Mouse (Mus musculus) adrenal gland, adult 2 months (tissue): ENCODE results near the gene Hoxc12. TPM values are rescaled to one million over a fixed set of nuclear protein-coding genes. Genes with fewer than 3 reads are reported as not detected.

ENCODE experiments used
- DNase-seq: peaks from one replicate; pipeline ENCODE4 v3.0.0; 2021
- microRNA-seq, 2 experiments: library from miRNA; unstranded; fragments of <30 nt; microRNA quantifications; one replicate each; pipeline ENCODE4 v1.2.0; 2021
- polyA plus RNA-seq: library from polyadenylated mRNA; depleted of rRNA; stranded (reverse); fragments of >200 nt; gene quantifications from 2 replicates; pipeline ENCODE4 v1.2.3, GENCODE M21; 2012; rRNA removed
- total RNA-seq, 2 experiments: library from RNA; stranded (reverse); gene quantifications; 2 replicates each; pipeline ENCODE4 v1.2.3; 2021

Gene Hoxc12
- total and polyA plus RNA-seq, 3 experiments = not detected

DNA sequence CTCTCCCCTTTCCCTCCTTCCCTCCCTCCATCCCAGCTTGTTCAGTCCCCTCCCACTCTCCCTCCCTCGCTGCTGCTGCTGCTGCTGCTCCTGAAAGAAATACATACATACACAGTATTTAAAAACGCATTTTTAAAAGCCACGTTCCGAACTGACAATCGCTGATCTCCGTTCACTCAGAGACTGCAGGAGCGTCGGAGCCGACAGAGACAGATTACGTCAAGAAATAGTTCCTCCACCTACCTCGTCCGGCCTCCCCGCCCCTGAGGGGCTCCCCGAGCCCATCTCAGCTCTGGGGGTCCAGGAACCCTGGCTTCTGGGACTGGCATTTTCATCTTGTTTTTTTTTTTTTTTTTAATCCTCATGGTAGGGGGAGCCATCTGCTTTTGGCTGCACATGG lies 44.4 kb downstream of the Hoxc12 start:
- DNase-seq = no peak

DNA sequence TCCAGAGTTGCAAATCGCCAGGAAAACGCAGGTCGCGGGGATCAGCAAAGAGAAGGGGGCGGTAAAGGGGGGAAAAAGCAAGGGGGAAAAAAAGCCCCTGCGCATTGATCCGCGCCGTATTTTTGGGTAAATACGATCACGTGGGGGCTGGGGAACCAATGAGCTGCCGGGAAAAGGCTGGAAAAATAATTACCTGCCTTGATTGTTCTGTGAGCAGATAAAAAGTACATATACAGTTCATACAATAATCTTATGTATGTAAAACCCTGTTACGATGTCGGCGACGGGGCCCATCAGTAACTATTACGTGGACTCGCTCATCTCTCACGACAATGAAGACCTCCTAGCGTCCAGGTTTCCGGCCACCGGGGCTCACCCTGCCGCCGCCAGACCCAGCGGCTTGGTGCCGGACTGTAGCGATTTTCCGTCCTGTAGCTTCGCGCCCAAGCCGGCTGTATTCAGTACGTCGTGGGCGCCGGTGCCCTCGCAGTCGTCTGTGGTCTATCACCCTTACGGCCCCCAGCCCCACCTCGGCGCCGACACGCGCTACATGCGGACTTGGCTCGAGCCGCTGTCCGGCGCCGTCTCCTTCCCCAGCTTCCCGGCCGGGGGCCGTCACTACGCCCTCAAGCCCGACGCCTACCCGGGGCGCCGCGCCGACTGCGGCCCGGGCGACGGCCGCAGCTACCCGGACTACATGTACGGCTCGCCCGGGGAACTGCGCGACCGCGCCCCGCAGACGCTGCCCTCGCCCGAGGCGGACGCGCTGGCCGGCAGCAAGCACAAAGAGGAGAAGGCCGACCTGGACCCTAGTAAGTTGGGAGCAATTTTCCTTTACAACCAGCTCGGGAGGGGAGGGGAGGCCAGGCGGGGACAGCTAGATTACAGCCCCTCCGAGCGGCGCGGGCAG lies 45.1 kb downstream of the Hoxc12 start:
- DNase-seq = peak; percentile 59

DNA sequence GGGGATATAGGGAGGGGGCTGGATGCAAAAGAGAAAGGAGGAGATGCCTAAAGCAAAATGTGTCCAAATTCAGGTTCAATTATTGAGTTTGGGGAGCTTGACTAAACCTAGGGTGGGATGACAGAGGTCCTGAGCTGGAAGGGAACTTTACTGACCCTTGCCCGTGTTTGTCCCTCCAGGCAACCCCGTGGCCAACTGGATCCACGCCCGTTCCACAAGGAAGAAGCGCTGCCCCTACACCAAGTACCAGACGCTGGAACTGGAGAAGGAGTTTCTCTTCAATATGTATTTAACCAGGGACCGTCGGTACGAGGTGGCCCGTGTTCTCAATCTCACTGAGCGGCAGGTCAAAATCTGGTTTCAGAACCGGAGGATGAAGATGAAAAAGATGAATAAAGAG lies 47.2 kb downstream of the Hoxc12 start:
- DNase-seq = no peak

DNA sequence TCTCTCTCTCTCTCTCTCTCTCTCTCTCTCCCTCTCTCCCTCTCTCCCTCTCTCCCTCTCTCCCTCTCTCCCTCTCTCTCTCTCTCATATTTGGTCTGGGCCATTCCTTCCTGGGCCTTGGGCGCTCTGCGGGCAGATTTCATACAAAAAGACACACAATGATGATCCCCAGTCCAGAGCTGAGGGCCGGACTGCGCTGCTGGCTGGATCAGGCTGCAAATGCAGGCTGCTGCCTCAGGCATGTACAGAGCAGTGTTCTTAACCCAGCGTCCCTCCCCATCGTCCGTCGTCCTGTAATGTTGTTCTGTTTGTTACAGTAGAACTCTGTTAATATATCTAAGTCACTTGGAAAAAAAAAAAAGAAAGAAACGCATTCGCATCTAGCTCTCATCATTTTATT lies 48.0 kb downstream of the Hoxc12 start:
- no peak for DNase-seq

DNA sequence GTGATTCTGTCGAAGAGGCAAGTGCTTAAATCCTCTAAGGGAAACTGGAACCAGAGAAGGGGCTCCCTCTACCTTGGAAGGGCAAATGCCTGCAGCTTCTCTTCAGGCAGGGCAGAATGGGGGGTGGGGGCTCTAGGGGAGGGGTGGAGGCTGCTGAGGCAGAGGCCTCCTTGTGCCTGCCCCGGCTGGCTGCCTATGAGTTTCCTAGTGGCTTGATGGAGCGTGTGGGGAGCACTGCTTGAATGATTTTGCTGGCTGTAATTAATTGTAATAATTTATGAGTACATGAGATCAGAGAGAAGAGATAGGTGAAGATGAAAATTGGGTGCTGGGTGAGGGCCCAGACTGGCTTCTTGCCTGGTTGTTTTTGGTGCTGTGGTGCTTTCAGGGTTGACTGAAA lies 48.4 kb downstream of the Hoxc12 start:
- DNase-seq = no peak

DNA sequence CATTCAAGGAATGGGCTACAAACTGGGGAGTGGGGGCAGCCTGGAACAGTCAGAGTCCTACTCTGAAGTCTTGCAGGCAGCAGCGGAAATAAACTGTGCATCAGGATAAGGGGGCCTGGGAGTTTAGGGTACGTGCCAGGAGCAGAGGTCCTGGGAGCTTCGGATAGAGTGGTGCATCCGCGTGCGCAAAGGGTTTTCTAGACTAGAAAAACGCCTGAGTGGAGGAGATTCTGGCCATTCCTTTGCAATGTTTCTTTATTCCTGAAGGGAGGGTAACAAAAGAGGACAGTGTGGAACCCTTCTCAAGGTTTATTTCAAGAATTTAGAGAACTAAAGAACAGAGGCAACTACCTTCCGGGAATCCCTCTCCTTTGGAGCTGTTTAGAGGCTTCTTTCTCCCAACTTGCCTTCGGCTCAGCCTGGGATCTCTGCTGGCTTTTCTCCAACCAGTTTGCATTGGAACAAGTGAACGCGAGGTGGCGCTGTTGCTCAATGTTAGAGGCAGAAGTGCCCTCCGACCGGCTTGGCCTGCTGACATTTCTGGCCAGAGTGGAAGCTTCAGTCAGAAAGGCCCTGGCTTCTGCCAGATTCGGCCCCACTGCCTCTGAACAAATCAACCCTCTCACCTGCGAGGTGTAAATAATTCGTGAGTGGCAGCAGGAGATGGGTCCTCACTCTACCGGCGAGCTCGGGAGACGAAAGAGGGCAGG lies 50.7 kb downstream of the Hoxc12 start:
- DNase-seq = peak; percentile 92

DNA sequence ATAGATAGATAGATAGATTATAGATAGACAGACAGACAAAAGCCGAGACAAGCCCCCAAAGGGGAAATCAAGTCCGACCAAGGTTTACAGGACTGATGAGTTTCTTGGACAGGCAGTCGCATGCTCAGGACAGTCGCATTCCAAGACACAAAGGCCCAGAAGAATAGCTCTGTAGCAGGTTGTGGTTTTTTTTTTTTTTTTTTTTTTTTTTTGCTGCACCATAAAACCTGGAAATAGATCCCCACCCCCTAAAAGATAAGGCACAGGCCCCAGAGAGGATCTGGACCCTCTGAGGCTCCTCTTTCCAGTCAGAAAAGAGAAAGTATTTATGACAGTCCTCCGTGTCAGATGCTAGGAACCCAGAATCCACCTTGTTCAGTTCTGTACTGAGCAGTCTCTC lies 51.5 kb downstream of the Hoxc12 start:
- no peak for DNase-seq

Small RNAs within 50 kb of the gene (microRNA-seq; reads per million reads assigned to microRNA genes)
- 191 to 242 reads per million in 2 experiments for gene Mir196a-2

Other genes starting within 250 kb of the Hoxc12 start
- 100 to 1,000 TPM in 1 of 2 experiments, 10 to 100 TPM in 1; 93.4 to 136 TPM for gene Calcoco1, start 214.6 kb upstream of the Hoxc12 start, total RNA-seq
- gene Calcoco1, start 214.6 kb upstream of the Hoxc12 start, polyA plus RNA-seq = 75.4 and 89.3 TPM in 2 replicates
- gene Hoxc13, start 15.7 kb upstream of the Hoxc12 start, total RNA-seq = not detected
- not detected in 2 replicates for gene Hoxc13, start 15.7 kb upstream of the Hoxc12 start, polyA plus RNA-seq
- not detected for gene Hoxc11, start 17.7 kb downstream of the Hoxc12 start, total RNA-seq
- not detected in 2 replicates for gene Hoxc11, start 17.7 kb downstream of the Hoxc12 start, polyA plus RNA-seq
- under 1 TPM; 0.31 to 0.43 TPM for gene Hoxc10, start 30.0 kb downstream of the Hoxc12 start, total RNA-seq
- 0.10 TPM in 1 of 2 replicates, not detected in the other for gene Hoxc10, start 30.0 kb downstream of the Hoxc12 start, polyA plus RNA-seq
- 10 to 100 TPM in 1 of 2 experiments, 1 to 10 TPM in 1; 6.7 to 10.3 TPM for gene Hoxc5, start 30.7 kb downstream of the Hoxc12 start, total RNA-seq
- 7.0 and 7.5 TPM in 2 replicates for gene Hoxc5, start 30.7 kb downstream of the Hoxc12 start, polyA plus RNA-seq
- 1 to 10 TPM in 1 of 2 experiments, under 1 TPM in 1; 0.49 to 1.8 TPM for gene Hoxc9, start 39.7 kb downstream of the Hoxc12 start, total RNA-seq
- 3.7 and 6.7 TPM in 2 replicates for gene Hoxc9, start 39.7 kb downstream of the Hoxc12 start, polyA plus RNA-seq
- 10 to 100 TPM; 30.6 to 40.1 TPM for gene Hoxc8, start 53.9 kb downstream of the Hoxc12 start, total RNA-seq
- 13.4 and 17.9 TPM in 2 replicates for gene Hoxc8, start 53.9 kb downstream of the Hoxc12 start, polyA plus RNA-seq
- 10 to 100 TPM; 52.2 to 60.3 TPM for gene Hoxc6, start 61.5 kb downstream of the Hoxc12 start, total RNA-seq
- 41.6 and 58.1 TPM in 2 replicates for gene Hoxc6, start 61.5 kb downstream of the Hoxc12 start, polyA plus RNA-seq
- 10 to 100 TPM in 1 of 2 experiments, 1 to 10 TPM in 1; 5.1 to 12.4 TPM for gene Hoxc4, start 82.2 kb downstream of the Hoxc12 start, total RNA-seq
- 8.8 and 9.6 TPM in 2 replicates for gene Hoxc4, start 82.2 kb downstream of the Hoxc12 start, polyA plus RNA-seq
- gene Smug1, start 230.3 kb downstream of the Hoxc12 start, total RNA-seq = 10 to 100 TPM; 11.0 to 16.7 TPM
- 16.6 and 17.1 TPM in 2 replicates for gene Smug1, start 230.3 kb downstream of the Hoxc12 start, polyA plus RNA-seq